Mouse (Mus musculus): ENCODE results near the gene Xaf1.

GRCm38 (mm10) chr11:72332951-72333667 is 31.7 kb downstream of the Xaf1 start:
- no peak for TF ChIP-seq CTCF (IDR thresholded peaks at IDR 0.05; ENCODE audit: low read depth, low read length)
- no peak for TF ChIP-seq POLR2A (IDR thresholded peaks at IDR 0.05; ENCODE audit: extremely low read depth, insufficient read depth, low read length)
